In genomic region chr19:10304395-10304794, GRCm38 (mm10) we compare ENCODE assay signal across 8 mouse cellular contexts. TPM values are rescaled to one million over a fixed set of nuclear protein-coding genes. Genes with fewer than 3 reads are reported as not detected.
DNase-seq lines count a peak whose midpoint lies in the region; ATAC-seq lines count a peak whose summit lies in the region.

No protein-coding gene starts in this region.

- H3K4me1 ChIP-seq in kidney, embryonic 16.5 days (ENCODE audit: insufficient read depth, low read length): peaks cover 32% of the 10 kb centered on the region
- H3K4me1 ChIP-seq in embryonic facial prominence, embryonic 10.5 days: peaks cover 21% of the 10 kb centered on the region
- peaks cover 21% of the 10 kb centered on the region for H3K4me1 ChIP-seq in hindbrain, embryonic 12.5 days
- H3K4me1 ChIP-seq in midbrain, embryonic 14.5 days (ENCODE audit: control insufficient read depth, insufficient read depth, low read length): peaks cover 21% of the 10 kb centered on the region

- H3K36me3 ChIP-seq in kidney, embryonic 16.5 days (ENCODE audit: insufficient read depth, low read length): no peaks in the 10 kb centered on the region
- no peaks in the 10 kb centered on the region for H3K36me3 ChIP-seq in embryonic facial prominence, embryonic 10.5 days (replicated peaks)
- H3K36me3 ChIP-seq in hindbrain, embryonic 12.5 days: no peaks in the 10 kb centered on the region
- no peaks in the 10 kb centered on the region for H3K36me3 ChIP-seq in midbrain, embryonic 14.5 days (ENCODE audit: control insufficient read depth, insufficient read depth, low read length)

- ATAC-seq in kidney, embryonic 16.5 days (ENCODE audit: low FRiP score, low TSS enrichment): peak; percentile 26
- ATAC-seq in hindbrain, embryonic 12.5 days (ENCODE audit: low FRiP score): peak; percentile 70
- peak; percentile 60 for ATAC-seq in midbrain, embryonic 14.5 days (ENCODE audit: low FRiP score, low TSS enrichment)

- H3K27me3 ChIP-seq in kidney, embryonic 16.5 days (ENCODE audit: insufficient read depth, low read length): peaks cover 7% of the 10 kb centered on the region; the same call in 1 of the 2 replicates
- H3K27me3 ChIP-seq in embryonic facial prominence, embryonic 10.5 days (replicated peaks; ENCODE audit: low read depth, poor library complexity, severe bottlenecking): peaks cover 44% of the 10 kb centered on the region
- H3K27me3 ChIP-seq in hindbrain, embryonic 12.5 days: peaks cover 53% of the 10 kb centered on the region
- H3K27me3 ChIP-seq in midbrain, embryonic 14.5 days (ENCODE audit: control insufficient read depth, insufficient read depth, low read length): no peaks in the 10 kb centered on the region

- no peaks in the 10 kb centered on the region for H3K9me3 ChIP-seq in kidney, embryonic 16.5 days (ENCODE audit: low read length)
- no peaks in the 10 kb centered on the region for H3K9me3 ChIP-seq in embryonic facial prominence, embryonic 10.5 days
- H3K9me3 ChIP-seq in hindbrain, embryonic 12.5 days (replicated peaks): no peaks in the 10 kb centered on the region
- H3K9me3 ChIP-seq in midbrain, embryonic 14.5 days (ENCODE audit: control insufficient read depth, low read length): no peaks in the 10 kb centered on the region

- peak overlapping the region; percentile 73 for H3K4me3 ChIP-seq in kidney, embryonic 16.5 days (ENCODE audit: low read length)
- peak overlapping the region; percentile 75 for H3K4me3 ChIP-seq in embryonic facial prominence, embryonic 10.5 days
- H3K4me3 ChIP-seq in hindbrain, embryonic 12.5 days: peak overlapping the region; percentile 75
- H3K4me3 ChIP-seq in midbrain, embryonic 14.5 days (replicated peaks; ENCODE audit: low read depth, low read length): peak overlapping the region; percentile 81

- H3K4me2 ChIP-seq in kidney, embryonic 16.5 days (replicated peaks; ENCODE audit: low read depth, low read length): peak overlapping the region; percentile 97
- peak overlapping the region; percentile 97 for H3K4me2 ChIP-seq in hindbrain, embryonic 12.5 days (replicated peaks)
- peak overlapping the region; percentile 86 for H3K4me2 ChIP-seq in midbrain, embryonic 14.5 days (ENCODE audit: low read length)

- H3K27ac ChIP-seq in kidney, embryonic 16.5 days (ENCODE audit: low read length): no peak overlapping the region
- H3K27ac ChIP-seq in embryonic facial prominence, embryonic 10.5 days (replicated peaks): peak overlapping the region; percentile 84
- no peak overlapping the region for H3K27ac ChIP-seq in hindbrain, embryonic 12.5 days
- 0 out of 2 replicates have a peak overlapping the region, but pooled peaks have one; percentile 32 for H3K27ac ChIP-seq in midbrain, embryonic 14.5 days (replicated peaks; ENCODE audit: low read depth, low read length)

- 4% methylated on average over 37 of the region's 37 CpGs for WGBS in kidney, embryonic 16.5 days
- WGBS in embryonic facial prominence, embryonic 10.5 days: 9% methylated on average over 37 of the region's 37 CpGs
- WGBS in hindbrain, embryonic 12.5 days: 10% methylated on average over 23 of the region's 37 CpGs
- WGBS in midbrain, embryonic 14.5 days: 5% methylated on average over 37 of the region's 37 CpGs

- H3K9ac ChIP-seq in kidney, embryonic 16.5 days (replicated peaks; ENCODE audit: low read length): peak overlapping the region; percentile 83
- H3K9ac ChIP-seq in hindbrain, embryonic 12.5 days: peak overlapping the region; percentile 93
- H3K9ac ChIP-seq in midbrain, embryonic 14.5 days (replicated peaks; ENCODE audit: low read length): peak overlapping the region; percentile 89

- DNase-seq in kidney, adult 11 months: no peak
- DNase-seq in embryonic facial prominence, embryonic 10.5 days (ENCODE audit: low spot score): no peak
- DNase-seq in midbrain, embryonic 14.5 days: no peak
- no peak for DNase-seq in urinary bladder, postnatal 25 days (ENCODE audit: low spot score)
- no peak for DNase-seq in layer of hippocampus, postnatal 14 days (ENCODE audit: low spot score in 2 of 2)
- DNase-seq in thymus, postnatal 25 days: no peak

RNA-seq across cellular contexts. Expression of gene Dagla, which starts 0.3 kb away (rescaled TPM):
- 3.2 and 4.2 TPM in 2 replicates for polyA plus RNA-seq in kidney, embryonic 16.5 days (2015; fragmentation: Nextera tagmentation; extraction: Ambion mirVana)
- polyA plus RNA-seq in embryonic facial prominence, embryonic 10.5 days (2016; fragmentation: Nextera tagmentation; extraction: Ambion mirVana): 2.2 and 2.4 TPM in 2 replicates
- polyA plus RNA-seq in hindbrain, embryonic 12.5 days (2016; fragmentation: Nextera tagmentation; extraction: Ambion mirVana): 4.9 and 5.1 TPM in 2 replicates
- 9.4 and 9.8 TPM in 2 replicates for polyA plus RNA-seq in midbrain, embryonic 14.5 days (2014; fragmentation: Nextera tagmentation; extraction: Ambion mirVana)
- 100 to 1,000 TPM; 131 to 134 TPM for total RNA-seq in layer of hippocampus, postnatal 14 days (2021)

Comparison
In these comparisons a context has a peak if more than half of its experiments do, and no peak if none do; other contexts are left out.
1. H3K27ac ChIP-seq: peak in embryonic facial prominence, embryonic 10.5 days (single experiment) and midbrain, embryonic 14.5 days (single experiment); none in kidney, embryonic 16.5 days (single experiment) and hindbrain, embryonic 12.5 days (single experiment).
2. Peak in every context shown above with its lines, with median percentiles within 50 percentile points of each other: ATAC-seq, H3K4me2 ChIP-seq, H3K4me3 ChIP-seq and H3K9ac ChIP-seq.